In the genomic region with DNA sequence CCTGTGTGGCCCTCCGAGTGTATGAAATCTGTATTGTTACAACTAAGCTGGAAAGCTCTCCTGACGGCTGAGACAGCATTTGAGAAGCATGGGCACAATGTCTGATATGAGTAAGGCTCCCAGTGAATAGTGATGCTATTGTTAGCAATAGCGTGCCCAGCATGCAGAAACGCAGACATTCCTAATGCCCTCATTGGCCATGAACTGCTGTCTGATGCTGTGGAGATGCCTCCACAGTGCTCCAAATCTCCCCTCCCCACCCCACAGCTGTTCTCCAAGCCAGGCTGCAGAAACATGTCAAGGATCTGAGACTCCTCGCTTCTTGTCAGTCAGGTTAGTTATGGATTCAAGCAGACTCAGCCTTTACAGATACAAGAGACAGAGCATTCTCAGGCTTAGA, we compare ENCODE assay signal across 24 mouse cellular contexts. TPM values are rescaled to one million over a fixed set of nuclear protein-coding genes. Genes with fewer than 3 reads are reported as not detected.
DNase-seq lines count a peak whose midpoint lies in the region; ATAC-seq and TF ChIP-seq lines count a peak whose summit lies in the region.
"Had no signal": no experiment of that assay in that cellular context is flagged by ENCODE, and none has a peak within 500 bp of the region (broad histone marks: within the 10 kb centered on the region; RNA-seq: fewer than 3 reads in every experiment).

No protein-coding gene starts in this region.

- intact Hi-C loops in left cerebral cortex, postnatal 4 days (cut with DNase I): no loop called here

- H3K4me1 ChIP-seq in forebrain, postnatal 0 days (ENCODE audit: insufficient read depth): no peaks in the 10 kb centered on the region; the same call in 1 of the 2 replicates
- H3K4me1 ChIP-seq in forebrain, embryonic 10.5 days: no peaks in the 10 kb centered on the region
- H3K4me1 ChIP-seq in cortical plate, adult 2 months (ENCODE audit: control insufficient read depth, insufficient read depth, low read length): peaks cover 4% of the 10 kb centered on the region
- no peaks in the 10 kb centered on the region for H3K4me1 ChIP-seq in midbrain, embryonic 15.5 days
- H3K4me1 ChIP-seq in liver, postnatal 0 days (ENCODE audit: insufficient read depth): no peaks in the 10 kb centered on the region
- H3K4me1 ChIP-seq: embryonic facial prominence, embryonic 12.5 days; intestine, embryonic 15.5 days; kidney, embryonic 15.5 days; limb, embryonic 12.5 days; liver, embryonic 13.5 days; neural tube, embryonic 15.5 days; stomach, embryonic 15.5 days had no signal

- no peak for TF ChIP-seq CTCF in forebrain, postnatal 0 days (IDR thresholded peaks at IDR 0.05; ENCODE audit: low read depth)
- TF ChIP-seq CTCF in cortical plate, adult 2 months (IDR thresholded peaks at IDR 0.05; ENCODE audit: extremely low read depth, insufficient read depth, low read length): no peak
- no peak for TF ChIP-seq CTCF in liver, postnatal 0 days (IDR thresholded peaks at IDR 0.05; ENCODE audit: low read depth)

- H3K4me2 ChIP-seq in forebrain, postnatal 0 days (ENCODE audit: low read depth): no peak overlapping the region
- H3K4me2 ChIP-seq in midbrain, embryonic 15.5 days: no peak overlapping the region
- no peak overlapping the region for H3K4me2 ChIP-seq in liver, postnatal 0 days (ENCODE audit: low read depth, low read length)
- H3K4me2 ChIP-seq: embryonic facial prominence, embryonic 12.5 days; hindbrain, embryonic 12.5 days; intestine, embryonic 15.5 days; kidney, embryonic 15.5 days; limb, embryonic 12.5 days; liver, embryonic 13.5 days; neural tube, embryonic 15.5 days; stomach, embryonic 15.5 days had no signal

- WGBS in forebrain, postnatal 0 days: 58% methylated on average over 5 of the region's 5 CpGs
- 80% methylated on average over 5 of the region's 5 CpGs for WGBS in forebrain, embryonic 10.5 days
- WGBS in midbrain, embryonic 15.5 days: 47% methylated on average over 5 of the region's 5 CpGs
- WGBS in liver, postnatal 0 days (ENCODE audit: insufficient replicate concordance): 79% methylated on average over 5 of the region's 5 CpGs

- no peaks in the 10 kb centered on the region for H3K27me3 ChIP-seq in forebrain, postnatal 0 days (ENCODE audit: insufficient read depth, low read length)
- H3K27me3 ChIP-seq in forebrain, embryonic 10.5 days (ENCODE audit: poor library complexity, severe bottlenecking): no peaks in the 10 kb centered on the region
- H3K27me3 ChIP-seq in midbrain, embryonic 15.5 days (replicated peaks): no peaks in the 10 kb centered on the region
- no peaks in the 10 kb centered on the region for H3K27me3 ChIP-seq in liver, postnatal 0 days (ENCODE audit: insufficient read depth, low read length)
- H3K27me3 ChIP-seq: embryonic facial prominence, embryonic 12.5 days; hindbrain, embryonic 12.5 days; intestine, embryonic 15.5 days; kidney, embryonic 15.5 days; limb, embryonic 12.5 days; liver, embryonic 13.5 days; neural tube, embryonic 15.5 days; stomach, embryonic 15.5 days had no signal

- H3K36me3 ChIP-seq in forebrain, postnatal 0 days (ENCODE audit: insufficient read depth): no peaks in the 10 kb centered on the region
- no peaks in the 10 kb centered on the region for H3K36me3 ChIP-seq in forebrain, embryonic 10.5 days (replicated peaks)
- H3K36me3 ChIP-seq in midbrain, embryonic 15.5 days (replicated peaks): no peaks in the 10 kb centered on the region
- no peaks in the 10 kb centered on the region for H3K36me3 ChIP-seq in liver, postnatal 0 days (replicated peaks; ENCODE audit: insufficient read depth, low read length)
- H3K36me3 ChIP-seq: embryonic facial prominence, embryonic 12.5 days; hindbrain, embryonic 12.5 days; intestine, embryonic 15.5 days; kidney, embryonic 15.5 days; limb, embryonic 12.5 days; liver, embryonic 13.5 days; neural tube, embryonic 15.5 days; stomach, embryonic 15.5 days had no signal

- no peaks in the 10 kb centered on the region for H3K9me3 ChIP-seq in forebrain, postnatal 0 days (ENCODE audit: low read length)
- no peaks in the 10 kb centered on the region for H3K9me3 ChIP-seq in forebrain, embryonic 10.5 days
- H3K9me3 ChIP-seq in midbrain, embryonic 15.5 days: no peaks in the 10 kb centered on the region
- no peaks in the 10 kb centered on the region for H3K9me3 ChIP-seq in liver, postnatal 0 days (ENCODE audit: low read length)
- H3K9me3 ChIP-seq: embryonic facial prominence, embryonic 12.5 days; hindbrain, embryonic 12.5 days; intestine, embryonic 15.5 days; kidney, embryonic 15.5 days; limb, embryonic 12.5 days; liver, embryonic 13.5 days; neural tube, embryonic 15.5 days; stomach, embryonic 15.5 days had no signal

- TF ChIP-seq POLR2A in cortical plate, adult 2 months (IDR thresholded peaks at IDR 0.05; ENCODE audit: extremely low read depth, insufficient read depth, low read length): no peak

- no peak for TF ChIP-seq EP300 in liver, postnatal 0 days (IDR thresholded peaks at IDR 0.05; ENCODE audit: low read depth)

- DNase-seq in forebrain, postnatal 0 days: no peak
- no peak for DNase-seq in forebrain, embryonic 10.5 days (ENCODE audit: extremely low spot score, low spot score)
- peak; percentile 32 to 43 for DNase-seq in left cerebral cortex, adult 9 months (ENCODE audit: low spot score in 2 of 2)
- DNase-seq in left cerebral cortex, postnatal 4 days: no peak
- no peak for DNase-seq in thymus, postnatal 4 days
- DNase-seq in liver, postnatal 0 days: no peak
- DNase-seq: adrenal gland, postnatal 25 days; B cell, adult 2 months; gastrocnemius, postnatal 25 days; liver, embryonic 13.5 days; retina, postnatal 1 day had no signal

- 0 out of 2 replicates have a peak, but pooled peaks have one; percentile 17 for ATAC-seq in forebrain, postnatal 0 days
- 0 out of 2 replicates have a peak, but pooled peaks have one; percentile 33 for ATAC-seq in midbrain, embryonic 15.5 days (replicated peaks)
- no peak for ATAC-seq in liver, postnatal 0 days
- ATAC-seq: intestine, embryonic 15.5 days; Patski had no signal

- H3K9ac ChIP-seq in forebrain, postnatal 0 days: no peak overlapping the region
- no peak overlapping the region for H3K9ac ChIP-seq in midbrain, embryonic 15.5 days
- H3K9ac ChIP-seq in liver, postnatal 0 days (replicated peaks): no peak overlapping the region
- H3K9ac ChIP-seq: embryonic facial prominence, embryonic 12.5 days; hindbrain, embryonic 12.5 days; intestine, embryonic 15.5 days; kidney, embryonic 15.5 days; limb, embryonic 12.5 days; liver, embryonic 13.5 days; neural tube, embryonic 15.5 days; stomach, embryonic 15.5 days had no signal

- no peak overlapping the region for H3K27ac ChIP-seq in forebrain, postnatal 0 days (ENCODE audit: low read depth, low read length)
- no peak overlapping the region for H3K27ac ChIP-seq in forebrain, embryonic 10.5 days
- peak overlapping the region; percentile 42; the same call in 1 of the 2 replicates for H3K27ac ChIP-seq in cortical plate, adult 2 months (ENCODE audit: insufficient read depth, low read length)
- no peak overlapping the region for H3K27ac ChIP-seq in midbrain, embryonic 15.5 days
- H3K27ac ChIP-seq in liver, postnatal 0 days (ENCODE audit: low read depth): no peak overlapping the region
- H3K27ac ChIP-seq: embryonic facial prominence, embryonic 12.5 days; hindbrain, embryonic 12.5 days; intestine, embryonic 15.5 days; kidney, embryonic 15.5 days; limb, embryonic 12.5 days; liver, embryonic 13.5 days; neural tube, embryonic 15.5 days; stomach, embryonic 15.5 days had no signal

- H3K4me3 ChIP-seq in forebrain, postnatal 0 days (ENCODE audit: low read depth, low read length): no peak overlapping the region
- no peak overlapping the region for H3K4me3 ChIP-seq in forebrain, embryonic 10.5 days
- H3K4me3 ChIP-seq in cortical plate, adult 2 months (ENCODE audit: insufficient read depth, low read length): no peak overlapping the region
- H3K4me3 ChIP-seq in midbrain, embryonic 15.5 days: no peak overlapping the region
- H3K4me3 ChIP-seq in liver, postnatal 0 days (ENCODE audit: low read depth, low read length): no peak overlapping the region
- H3K4me3 ChIP-seq: embryonic facial prominence, embryonic 12.5 days; hindbrain, embryonic 12.5 days; intestine, embryonic 15.5 days; kidney, embryonic 15.5 days; limb, embryonic 12.5 days; liver, embryonic 13.5 days; neural tube, embryonic 15.5 days; stomach, embryonic 15.5 days had no signal

RNA-seq across cellular contexts. Expression of a gene that starts 58.7 kb away (rescaled TPM):
- 0.81 and 1.5 TPM in 2 replicates for total RNA-seq in forebrain, postnatal 0 days (2014; rRNA removed)
- polyA plus RNA-seq in forebrain, postnatal 0 days (2015; fragmentation: Nextera tagmentation; extraction: Ambion mirVana): 0.15 and 0.25 TPM in 2 replicates
- polyA plus RNA-seq in forebrain, embryonic 10.5 days (2016; fragmentation: Nextera tagmentation; extraction: Ambion mirVana): 0.05 TPM in 1 of 2 replicates, not detected in the other
- total RNA-seq in left cerebral cortex, postnatal 4 days (2021): under 1 TPM; 0.34 to 0.52 TPM
- polyA plus RNA-seq in cortical plate, adult 2 months (2012; rRNA removed): 0.25 and 0.29 TPM in 2 replicates
- 0.21 and 0.29 TPM in 2 replicates for polyA plus RNA-seq in midbrain, embryonic 15.5 days (2015; fragmentation: Nextera tagmentation; extraction: Ambion mirVana)
- not detected in 2 replicates for polyA plus RNA-seq in liver, postnatal 0 days (2015; fragmentation: Nextera tagmentation; extraction: Ambion mirVana)
- total RNA-seq: adrenal gland, postnatal 25 days; common myeloid progenitor, adult 5-6 weeks had no signal
- polyA plus RNA-seq: embryonic facial prominence, embryonic 12.5 days; heart, postnatal 0 days; intestine, embryonic 15.5 days; kidney, embryonic 15.5 days; limb, embryonic 12.5 days; liver, embryonic 13.5 days; neural tube, embryonic 15.5 days; Patski; spleen, adult 2 months had no signal

Comparison
In these comparisons a context has a peak if more than half of its experiments do, and no peak if none do; other contexts are left out.
1. DNase-seq: peak in left cerebral cortex, adult 9 months (2 of 2); none in forebrain, postnatal 0 days (single experiment), forebrain, embryonic 10.5 days (single experiment), left cerebral cortex, postnatal 4 days (single experiment), thymus, postnatal 4 days (single experiment) and liver, postnatal 0 days (single experiment).